Mouse (Mus musculus): ENCODE results near the gene Nans.

Gene Nans

GRCm38 (mm10) chr4:46489028-46489925 is at the start of gene Nans:
Gene Nans (plus strand): TSS chr4:46489248.
- peak; percentile 94 to 97 for DNase-seq

- no peak for DNase-seq
Measured at GRCm38 (mm10) chr4:46442501-46442900, 46.5 kb upstream of the Nans start.

GRCm38 (mm10) chr4:46445237-46445945 is 43.7 kb upstream of the Nans start:
- DNase-seq = peak; percentile 82 to 83

GRCm38 (mm10) chr4:46447461-46447860 is 41.6 kb upstream of the Nans start:
- no peak for DNase-seq

- peak; percentile 80 to 85 for DNase-seq
Measured at GRCm38 (mm10) chr4:46448886-46449285, 40.2 kb upstream of the Nans start.

- no peak for DNase-seq
Measured at GRCm38 (mm10) chr4:46450020-46450518, 39.0 kb upstream of the Nans start.

- DNase-seq = peak; percentile 96 to 97
Measured at GRCm38 (mm10) chr4:46450519-46451131, 38.4 kb upstream of the Nans start, which contains the start of gene Anp32b. Gene Anp32b (plus strand): TSS chr4:46450902.

GRCm38 (mm10) chr4:46451240-46451757 is 37.7 kb upstream of the Nans start:
- peak; percentile 85 to 88 for DNase-seq

- DNase-seq = peak; percentile 82 to 88
Measured at GRCm38 (mm10) chr4:46451758-46452480, 37.1 kb upstream of the Nans start.

GRCm38 (mm10) chr4:46452481-46452850 is 36.6 kb upstream of the Nans start:
- no peak for DNase-seq

- no peak for DNase-seq
Measured at GRCm38 (mm10) chr4:46452855-46453719, 36.0 kb upstream of the Nans start.

- no peak for DNase-seq
Measured at GRCm38 (mm10) chr4:46454097-46454864, 34.8 kb upstream of the Nans start.

GRCm38 (mm10) chr4:46456762-46457161 is 32.3 kb upstream of the Nans start:
- DNase-seq = no peak

- no peak for DNase-seq
Measured at GRCm38 (mm10) chr4:46457186-46457585, 31.9 kb upstream of the Nans start.

- DNase-seq = no peak
Measured at GRCm38 (mm10) chr4:46458411-46458810, 30.6 kb upstream of the Nans start.

- peak in 1 of 2 experiments; percentile 63 for DNase-seq
Measured at GRCm38 (mm10) chr4:46463130-46463830, 25.8 kb upstream of the Nans start.

GRCm38 (mm10) chr4:46465740-46466139 is 23.3 kb upstream of the Nans start:
- DNase-seq = no peak

- DNase-seq = no peak
Measured at GRCm38 (mm10) chr4:46475101-46475500, 13.9 kb upstream of the Nans start.

- no peak for DNase-seq
Measured at GRCm38 (mm10) chr4:46479081-46479480, 10.0 kb upstream of the Nans start.
